Mouse (Mus musculus) CD4-positive, CD25-positive, alpha-beta regulatory T cell, adult 9 weeks (primary cell): Measurements from ENCODE around the gene Gm10645. TPM values are rescaled to one million over a fixed set of nuclear protein-coding genes. Genes with fewer than 3 reads are reported as not detected.

Experiments
- polyA plus RNA-seq: library from polyadenylated mRNA; unstranded; fragments of 100-300 nt; shearing (Covaris generic); gene quantifications from one replicate; pipeline ENCODE4 v1.2.1, GENCODE M21; 2017

The Gm10645 gene
- polyA plus RNA-seq: not detected

DNA sequence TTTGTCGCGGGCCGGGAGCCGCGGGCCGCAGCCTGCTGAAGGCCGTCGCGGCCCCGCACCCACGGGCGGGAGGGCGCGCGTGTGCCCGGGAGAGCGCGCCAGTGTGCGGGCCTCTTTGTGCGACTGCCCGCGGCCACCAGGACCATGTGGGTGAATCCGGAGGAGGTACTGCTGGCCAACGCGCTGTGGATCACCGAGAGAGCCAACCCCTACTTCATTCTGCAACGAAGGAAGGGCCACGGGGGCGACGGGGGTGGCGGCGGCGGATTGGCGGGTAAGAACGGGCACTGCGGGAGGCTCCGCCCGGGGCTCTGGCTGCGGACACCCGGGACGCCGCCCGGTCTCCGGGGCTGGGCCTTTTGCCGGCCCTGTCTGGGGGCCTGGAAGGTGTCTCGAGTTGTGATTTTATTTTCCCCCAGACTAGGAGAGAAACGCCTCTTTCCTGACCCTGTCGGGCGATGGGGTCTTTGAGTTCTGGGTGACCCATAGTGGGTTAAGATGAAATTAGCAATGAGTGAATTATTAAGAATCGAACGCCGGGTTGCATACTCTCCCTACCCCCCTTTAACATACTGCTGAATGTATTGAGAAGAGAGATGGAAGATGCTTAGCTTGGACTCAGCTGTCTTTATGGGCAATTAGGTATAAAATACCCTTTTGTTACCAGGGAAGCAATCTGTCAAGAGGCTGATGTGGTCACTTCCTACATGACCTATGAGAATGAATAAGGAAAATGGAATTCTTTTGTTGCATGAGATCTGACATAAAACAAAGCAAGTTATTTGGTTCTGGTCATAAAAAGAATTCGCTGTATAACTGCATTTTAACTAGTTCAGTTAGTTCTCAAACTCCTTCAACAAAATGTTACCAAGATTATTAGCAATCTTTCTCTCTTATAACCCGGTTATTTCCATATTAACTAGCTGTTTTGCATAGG is at the start of gene Gm10645:
Gene Gm10645 (minus strand): TSS at position 240 of the 937 bp plus-strand sequence.

DNA sequence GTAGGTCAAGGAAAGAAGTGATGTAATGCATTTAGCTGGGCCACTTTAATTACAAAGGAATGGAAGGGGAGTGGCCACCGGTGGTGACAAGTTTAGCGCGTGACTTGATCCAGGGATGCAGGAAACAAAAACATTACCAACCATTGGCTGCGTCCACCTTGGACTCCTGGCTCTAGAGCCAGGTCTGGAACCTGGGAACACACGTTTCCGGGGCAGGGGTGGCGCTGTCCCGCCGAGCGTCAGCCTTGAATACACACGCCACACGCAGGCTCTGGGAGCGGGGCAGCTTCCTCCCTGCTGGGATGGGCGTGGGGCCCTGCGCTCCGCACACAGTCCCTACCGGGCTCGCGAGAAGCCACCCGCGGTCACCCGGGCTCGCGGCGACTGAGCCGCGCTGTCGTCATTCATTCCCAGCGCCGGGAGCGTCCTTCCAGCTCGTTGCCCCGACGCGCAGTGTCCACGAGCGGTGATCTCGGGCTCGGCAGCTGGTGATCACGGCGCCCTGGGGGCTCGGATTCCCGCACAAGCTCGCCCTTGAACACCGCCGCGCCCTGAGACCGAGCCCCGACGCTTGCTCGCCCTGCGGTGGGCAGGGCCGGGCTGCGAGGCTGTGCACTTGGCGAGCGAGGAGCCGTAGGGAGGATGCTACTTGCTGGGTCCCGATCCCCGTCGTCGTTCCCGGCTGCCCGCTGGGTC is 587 bp downstream of the Gm10645 start, which contains the start of gene Tbc1d9:
Gene Tbc1d9 (plus strand): TSS at position 118 of the 696 bp plus-strand sequence.

Other genes with a start within 250 kb of the Gm10645 start
- 0.11 TPM for gene Tbc1d9, start 818 bp downstream of the Gm10645 start, polyA plus RNA-seq
- not detected for gene Ucp1, start 124.2 kb upstream of the Gm10645 start, polyA plus RNA-seq
- gene Elmod2, start 166.3 kb upstream of the Gm10645 start, polyA plus RNA-seq: 14.6 TPM
- gene Mgat4d, start 182.3 kb upstream of the Gm10645 start, polyA plus RNA-seq: not detected
- 0.20 TPM for gene Clgn, start 223.7 kb upstream of the Gm10645 start, polyA plus RNA-seq